Mouse (Mus musculus) heart, embryonic 10.5 days (tissue): Measurements from ENCODE around the gene Calhm1. TPM values are rescaled to one million over a fixed set of nuclear protein-coding genes. Genes with fewer than 3 reads are reported as not detected.
"Not testable (repeated sequence)": the region's sequence is repeated elsewhere in the genome, so short reads cannot be mapped to it uniquely, and the experiment has no call there.

Source experiments
- DNase-seq: peaks from one replicate; pipeline ENCODE4 v3.0.0-alpha.2; 2017; ENCODE audit warnings: low spot score
- H3K27ac ChIP-seq: fragments of 300-500 bp; sonication (generic); 2 replicates; pipeline ENCODE4 v1.5.1; 2016; ENCODE audit warnings: mild to moderate bottlenecking
- H3K27me3 ChIP-seq: fragments of 300-500 bp; sonication (generic); 2 replicates; pipeline ENCODE4 v1.6.1; 2016; ENCODE audit warnings: mild to moderate bottlenecking; ENCODE audit not compliant: poor library complexity, insufficient read depth, severe bottlenecking
- H3K36me3 ChIP-seq: fragments of 300-500 bp; sonication (generic); 2 replicates; pipeline ENCODE4 v1.6.1; 2016; ENCODE audit warnings: mild to moderate bottlenecking, moderate library complexity
- H3K4me1 ChIP-seq: fragments of 300-500 bp; sonication (generic); 2 replicates; pipeline ENCODE4 v1.6.1; 2016; ENCODE audit warnings: mild to moderate bottlenecking
- H3K4me3 ChIP-seq: fragments of 300-500 bp; sonication (generic); 2 replicates; pipeline ENCODE4 v1.5.1; 2016; ENCODE audit warnings: mild to moderate bottlenecking, moderate library complexity
- H3K9me3 ChIP-seq: fragments of 300-500 bp; sonication (generic); 2 replicates; pipeline ENCODE4 v1.6.1; 2016; ENCODE audit warnings: mild to moderate bottlenecking, moderate library complexity
- WGBS: fragments of 180-500 bp; shearing (Covaris S2); methylation state at CpG from one replicate; pipeline ENCODE4 v1.1.7; 2016; 5-methylcytosine and 5-hydroxymethylcytosine counted together
- polyA plus RNA-seq: library from polyadenylated mRNA; unstranded; fragments of >200 nt; fragmentation: Nextera tagmentation; extraction: Ambion mirVana; gene quantifications from 2 replicates; pipeline ENCODE4 v1.2.1, GENCODE M21; 2016

Calhm1 gene
- polyA plus RNA-seq, 1 experiment from 2014 or later, result not detected

GRCm38 (mm10) chr19:47148267-47148847, 4.3 kb upstream of the Calhm1 start:
- Histone ChIP-seq H3K36me3 (no peaks in the 10 kb centered on the region), H3K4me1 (0 out of 2 replicates have a peak, but pooled peaks cover 9% of the 10 kb centered on the region), H3K9me3 (no peaks in the 10 kb centered on the region), H3K4me3 (no peak overlapping the region), H3K27me3 (peaks cover 40% of the 10 kb centered on the region), H3K27ac (no peak overlapping the region)
- DNase-seq, result no peak
- WGBS, result 74% methylated on average over 5 of the region's 5 CpGs

DNA sequence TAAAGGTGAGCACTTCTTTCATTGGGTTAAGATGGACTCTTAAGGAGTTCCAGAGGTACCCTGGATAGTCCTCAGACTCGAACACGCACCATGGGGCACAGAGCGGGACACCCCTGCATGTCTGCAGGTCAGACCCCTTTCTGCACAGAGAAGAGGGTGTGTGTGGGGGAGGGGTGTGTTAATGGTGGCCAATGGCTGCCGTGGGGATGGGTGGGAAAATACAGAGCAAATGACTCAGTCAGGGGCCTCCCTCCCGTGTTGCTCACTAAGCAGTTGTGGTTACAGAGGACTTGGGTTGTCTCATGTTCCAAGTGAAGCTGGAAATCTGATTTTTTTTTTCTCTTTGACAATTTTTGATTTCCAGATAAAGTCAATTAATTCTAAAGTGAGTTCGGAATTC, 1.6 kb downstream of the Calhm1 start:
- Histone ChIP-seq H3K27me3 (peaks cover 36% of the 10 kb centered on the region), H3K27ac (no peak overlapping the region), H3K4me3 (no peak overlapping the region), H3K4me1 (peaks cover 15% of the 10 kb centered on the region), H3K36me3 (no peaks in the 10 kb centered on the region), H3K9me3 (no peaks in the 10 kb centered on the region)
- WGBS, result 69% methylated on average over 6 of the region's 6 CpGs
- no peak for DNase-seq

DNA sequence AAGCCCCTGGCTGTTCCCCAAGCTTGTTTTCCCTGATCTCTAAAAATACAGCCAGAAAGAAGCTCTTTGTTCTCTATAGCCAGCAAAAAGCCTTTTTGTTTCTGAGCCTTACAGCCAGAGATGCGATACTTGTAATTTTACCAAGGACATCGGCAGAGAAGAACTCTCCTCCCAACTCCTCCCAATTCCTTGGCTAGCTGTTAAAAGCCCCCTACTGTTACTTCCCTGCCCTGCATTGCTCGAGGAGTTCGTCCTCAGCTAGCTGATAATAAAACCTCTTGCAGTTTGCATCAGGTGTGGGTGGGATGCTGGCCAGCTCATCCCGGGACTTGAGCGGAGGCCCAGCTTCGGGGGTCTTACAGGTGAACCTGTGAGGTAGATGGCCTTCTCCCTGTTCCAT, 4.4 kb downstream of the Calhm1 start:
- H3K4me3 ChIP-seq, H3K27ac ChIP-seq, H3K9me3 ChIP-seq, DNase-seq: not testable (repeated sequence)
- Histone ChIP-seq H3K36me3 (peaks cover 12% of the 10 kb centered on the region), H3K27me3 (peaks cover 36% of the 10 kb centered on the region), H3K4me1 (peaks cover 37% of the 10 kb centered on the region)
- 29% methylated on average over 7 of the region's 7 CpGs for WGBS

- peaks cover 37% of the 10 kb centered on the region for H3K4me1 ChIP-seq
- H3K36me3 ChIP-seq, result peaks cover 27% of the 10 kb centered on the region
- peak; percentile 80 for DNase-seq
- H3K4me3 ChIP-seq, result peak within 1 kb of the TSS; percentile 60
- WGBS, result 2% methylated on average over 28 of the region's 28 CpGs
- peak within 1 kb of the TSS; percentile 93 for H3K27ac ChIP-seq
- H3K9me3 ChIP-seq, result no peaks in the 10 kb centered on the region
- peaks cover 25% of the 10 kb centered on the region for H3K27me3 ChIP-seq
Measured at GRCm38 (mm10) chr19:47137771-47138421, 6.2 kb downstream of the Calhm1 start, which contains the start of gene Calhm2. TSS of gene Calhm2 (minus strand) at chr19:47138294.

DNA sequence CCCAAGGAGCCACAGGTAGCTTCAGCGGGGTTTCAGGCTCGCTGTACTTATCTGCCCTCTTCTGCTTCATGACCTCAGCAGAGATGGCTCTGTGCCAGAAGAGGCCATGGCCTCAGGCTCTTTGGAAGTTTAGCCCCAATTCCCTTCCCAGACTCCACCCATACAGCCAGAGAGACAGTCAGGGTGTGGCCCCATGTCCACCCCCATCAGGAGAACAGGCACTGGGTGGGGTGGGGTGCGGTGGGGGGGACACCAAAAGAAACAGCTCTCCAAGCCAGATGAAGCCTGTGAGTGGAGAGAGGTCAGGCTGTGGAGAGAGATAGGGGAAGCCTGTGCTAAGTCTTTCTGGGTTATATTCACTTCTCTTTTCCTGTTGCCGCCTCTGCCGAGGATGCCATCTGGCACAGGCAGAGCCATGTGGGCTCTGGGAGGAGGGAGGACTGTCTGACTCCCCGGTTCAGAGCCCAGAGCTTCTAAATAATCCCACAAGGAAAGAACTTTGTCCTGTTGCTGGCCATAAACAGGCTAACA, 6.9 kb downstream of the Calhm1 start:
- peak overlapping the region; percentile 60 for H3K4me3 ChIP-seq
- H3K9me3 ChIP-seq, result no peaks in the 10 kb centered on the region
- peaks cover 25% of the 10 kb centered on the region for H3K27me3 ChIP-seq
- H3K4me1 ChIP-seq, result peaks cover 37% of the 10 kb centered on the region
- 27% methylated on average over 6 of the region's 6 CpGs for WGBS
- H3K27ac ChIP-seq, result peak overlapping the region; percentile 93
- DNase-seq, result peak; percentile 82
- peaks cover 34% of the 10 kb centered on the region for H3K36me3 ChIP-seq

GRCm38 (mm10) chr19:47136170-47136569, 7.9 kb downstream of the Calhm1 start:
- H3K4me1 ChIP-seq, result peaks cover 37% of the 10 kb centered on the region
- H3K27me3 ChIP-seq, result peaks cover 25% of the 10 kb centered on the region
- no peak overlapping the region for H3K27ac ChIP-seq
- no peak overlapping the region for H3K4me3 ChIP-seq
- no peaks in the 10 kb centered on the region for H3K9me3 ChIP-seq
- WGBS, result 81% methylated on average over 5 of the region's 5 CpGs
- DNase-seq, result no peak
- peaks cover 43% of the 10 kb centered on the region for H3K36me3 ChIP-seq

DNA sequence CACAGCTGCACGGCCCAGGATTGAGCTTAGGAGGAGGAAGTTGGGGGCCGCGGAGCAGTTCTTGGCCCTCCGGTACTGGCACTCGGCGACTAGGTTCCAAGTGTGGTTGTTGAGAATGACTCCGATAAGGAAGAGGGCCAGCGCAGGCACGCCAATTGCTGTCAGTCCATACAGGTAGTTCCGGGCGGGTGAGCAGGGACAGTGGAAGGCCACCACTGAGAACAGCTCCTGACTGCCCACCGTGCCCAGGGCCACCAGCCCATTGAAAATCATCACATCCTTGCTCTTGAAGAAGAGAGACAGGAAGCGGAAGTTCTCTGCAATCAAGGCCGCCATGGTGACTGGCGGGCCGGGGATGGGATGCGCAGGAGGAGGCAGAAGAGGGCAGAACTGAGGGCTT, 8.5 kb downstream of the Calhm1 start:
- 87% methylated on average over 17 of the region's 17 CpGs for WGBS
- Histone ChIP-seq H3K9me3 (no peaks in the 10 kb centered on the region), H3K27me3 (peaks cover 20% of the 10 kb centered on the region), H3K27ac (no peak overlapping the region), H3K4me1 (peaks cover 37% of the 10 kb centered on the region), H3K4me3 (no peak overlapping the region), H3K36me3 (peaks cover 49% of the 10 kb centered on the region)
- DNase-seq, result no peak

GRCm38 (mm10) chr19:47133161-47133560, 10.9 kb downstream of the Calhm1 start:
- 89% methylated on average over 7 of the region's 7 CpGs for WGBS

GRCm38 (mm10) chr19:47130551-47131125, 13.4 kb downstream of the Calhm1 start:
- H3K4me3 ChIP-seq, result no peak overlapping the region
- H3K4me1 ChIP-seq, result 0 out of 2 replicates have a peak, but pooled peaks cover 4% of the 10 kb centered on the region
- no peak for DNase-seq
- WGBS, result 90% methylated on average over 15 of the region's 15 CpGs
- H3K9me3 ChIP-seq, result no peaks in the 10 kb centered on the region
- peaks cover 96% of the 10 kb centered on the region for H3K36me3 ChIP-seq
- H3K27me3 ChIP-seq, result no peaks in the 10 kb centered on the region
- no peak overlapping the region for H3K27ac ChIP-seq

More at GRCm38 (mm10) chr19:47133161-47133560, 10.9 kb downstream of the Calhm1 start:
- Histone ChIP-seq H3K4me3 (no peak overlapping the region), H3K27me3 (no peaks in the 10 kb centered on the region), H3K4me1 (peaks cover 30% of the 10 kb centered on the region), H3K9me3 (no peaks in the 10 kb centered on the region), H3K27ac (no peak overlapping the region), H3K36me3 (peaks cover 73% of the 10 kb centered on the region)
- no peak for DNase-seq

GRCm38 (mm10) chr19:47128835-47129234, 15.2 kb downstream of the Calhm1 start:
- Histone ChIP-seq H3K4me1 (peaks cover 4% of the 10 kb centered on the region; the same call in 1 of the 2 replicates), H3K9me3 (no peaks in the 10 kb centered on the region), H3K27me3 (no peaks in the 10 kb centered on the region), H3K36me3 (peaks cover 99% of the 10 kb centered on the region), H3K27ac (no peak overlapping the region), H3K4me3 (no peak overlapping the region)
- 90% methylated on average over 11 of the region's 11 CpGs for WGBS
- DNase-seq, result no peak

DNA sequence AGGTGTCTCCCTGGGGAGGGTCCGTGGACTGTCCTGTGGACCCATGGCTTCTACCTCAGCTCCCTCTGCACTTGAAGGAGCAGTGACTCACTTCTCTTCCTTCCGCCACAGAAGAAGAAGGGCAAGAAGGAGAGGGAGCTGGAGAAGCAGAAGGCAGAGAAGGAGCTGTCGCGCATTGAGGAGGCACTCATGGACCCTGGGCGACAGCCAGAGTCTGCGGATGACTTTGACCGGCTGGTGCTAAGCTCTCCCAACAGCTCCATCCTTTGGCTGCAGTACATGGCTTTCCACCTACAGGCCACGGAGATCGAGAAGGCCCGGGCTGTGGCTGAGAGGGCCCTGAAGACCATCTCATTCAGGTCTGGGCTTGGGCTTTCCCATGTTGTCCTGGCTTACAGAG, 15.9 kb downstream of the Calhm1 start:
- 92% methylated on average over 10 of the region's 10 CpGs for WGBS
- Histone ChIP-seq H3K27ac (no peak overlapping the region), H3K4me1 (peaks cover 6% of the 10 kb centered on the region; the same call in 1 of the 2 replicates), H3K36me3 (peaks cover 95% of the 10 kb centered on the region), H3K4me3 (no peak overlapping the region), H3K9me3 (no peaks in the 10 kb centered on the region), H3K27me3 (no peaks in the 10 kb centered on the region)
- DNase-seq, result no peak

- Histone ChIP-seq H3K4me3 (no peak overlapping the region), H3K36me3 (peaks cover 82% of the 10 kb centered on the region), H3K9me3 (no peaks in the 10 kb centered on the region), H3K4me1 (peaks cover 6% of the 10 kb centered on the region; the same call in 1 of the 2 replicates), H3K27me3 (no peaks in the 10 kb centered on the region), H3K27ac (no peak overlapping the region)
- 21% methylated on average over 2 of the region's 2 CpGs for WGBS
- no peak for DNase-seq
Measured at GRCm38 (mm10) chr19:47122802-47123201, 21.3 kb downstream of the Calhm1 start.

DNA sequence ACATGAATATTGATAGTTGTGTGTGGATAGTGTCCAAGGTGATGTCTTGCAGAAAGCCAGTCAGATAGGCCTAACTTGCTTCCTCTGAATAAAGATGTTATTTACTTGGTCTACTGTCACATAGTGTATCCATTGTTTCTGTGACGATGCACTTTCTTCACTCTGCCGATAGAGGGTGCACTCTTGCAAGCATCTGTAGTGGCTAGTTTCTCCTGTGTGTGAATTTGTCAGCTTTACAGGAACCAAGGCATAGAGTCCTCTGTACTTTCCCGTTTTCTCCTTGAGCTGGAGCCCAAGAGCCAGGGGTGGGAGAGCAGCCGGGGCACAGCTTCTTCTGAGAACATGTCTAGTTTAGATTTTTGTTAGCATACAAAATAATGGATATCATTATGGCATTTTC, 23.0 kb downstream of the Calhm1 start:
- H3K27ac ChIP-seq, result no peak overlapping the region
- H3K27me3 ChIP-seq, result no peaks in the 10 kb centered on the region
- H3K36me3 ChIP-seq, result peaks cover 82% of the 10 kb centered on the region
- DNase-seq, result no peak
- peaks cover 6% of the 10 kb centered on the region; the same call in 1 of the 2 replicates for H3K4me1 ChIP-seq
- no peak overlapping the region for H3K4me3 ChIP-seq
- H3K9me3 ChIP-seq, result no peaks in the 10 kb centered on the region
- WGBS, result 44% methylated on average over 4 of the region's 4 CpGs
